Mouse (Mus musculus) megakaryocyte, embryonic 14.5 days (primary cell): ENCODE results near the gene Bcat1.

Experiments used
- FLI1 ChIP-seq: IDR thresholded peaks from 2 replicates; pipeline ENCODE4 v1.6.1; 2012; ENCODE audit warnings: low read length, inconsistent platforms, mixed read lengths
- GATA1 ChIP-seq: IDR thresholded peaks from 3 replicates; pipeline ENCODE4 v1.6.1; 2012; ENCODE audit warnings: mixed read lengths, low read length, inconsistent platforms, borderline replicate concordance

DNA sequence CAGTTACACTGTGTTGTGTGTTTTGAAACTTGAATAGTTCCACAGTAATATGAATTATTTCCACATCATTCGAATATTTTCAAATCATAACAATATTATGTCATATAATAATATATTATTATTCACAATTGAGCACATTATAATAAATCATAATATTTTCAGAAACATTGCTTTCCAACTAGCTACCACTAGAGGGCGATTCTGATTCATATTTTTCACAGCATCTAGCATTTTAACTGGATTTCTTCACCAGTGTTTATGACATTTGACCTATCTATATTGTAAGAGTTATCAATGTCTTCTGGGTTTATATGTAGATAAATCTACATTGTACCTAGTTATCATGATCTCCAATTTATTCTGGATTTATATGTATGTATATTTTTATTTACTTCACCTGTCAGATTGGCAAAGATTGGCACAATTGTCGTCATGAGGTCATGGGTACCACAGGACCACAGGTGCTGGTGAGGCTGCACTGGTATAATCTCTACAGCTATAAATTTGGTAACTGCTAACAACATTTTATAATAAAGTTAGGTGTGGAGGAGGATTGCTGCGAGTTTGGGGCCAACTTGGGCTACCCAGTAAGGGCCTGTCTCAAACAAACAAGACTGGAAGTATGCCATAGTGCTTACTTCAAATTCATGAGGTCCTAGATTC lies 12.6 kb upstream of the Bcat1 start:
- no peak for TF ChIP-seq GATA1
- no peak for TF ChIP-seq FLI1
